Mouse (Mus musculus): Measurements from ENCODE around the gene Rpl36a. TPM values are rescaled to one million over a fixed set of nuclear protein-coding genes. Genes with fewer than 3 reads are reported as not detected.

The Rpl36a gene
- polyA plus RNA-seq, 1 experiment from 2014 or later, result 375 TPM

DNA sequence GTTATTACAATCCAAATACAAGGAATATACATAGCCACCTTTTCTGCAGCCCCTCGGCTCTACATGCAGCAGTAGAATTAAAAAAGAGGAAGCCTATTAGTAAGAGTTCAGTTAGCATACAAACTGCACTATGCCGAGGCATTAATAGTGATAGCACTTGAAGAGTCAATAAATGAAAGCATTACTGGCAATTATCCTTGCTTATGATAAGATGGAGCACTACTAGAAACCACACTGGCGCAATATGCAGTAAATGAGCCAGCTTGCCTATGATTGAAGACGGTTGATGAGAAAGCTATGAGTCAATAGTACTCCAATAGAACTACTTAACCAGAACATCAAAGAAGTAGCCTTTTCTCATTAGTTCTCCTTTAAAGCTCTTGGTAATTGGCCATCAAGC, 7.6 kb upstream of the Rpl36a start:
- no peak overlapping the region for H3K27ac ChIP-seq
- no peaks in the 10 kb centered on the region for H3K9me3 ChIP-seq
- no peaks in the 10 kb centered on the region for H3K36me3 ChIP-seq
- H3K27me3 ChIP-seq, result no peaks in the 10 kb centered on the region
- H3K4me3 ChIP-seq, result no peak overlapping the region
- H3K9ac ChIP-seq, result no peak overlapping the region
- ATAC-seq (ENCODE audit: borderline replicate concordance, extremely low read depth, low FRiP score, low TSS enrichment), result no peak
- no peak overlapping the region for H3K4me2 ChIP-seq
- H3K4me1 ChIP-seq, result no peaks in the 10 kb centered on the region
- 84% methylated on average over 4 of the region's 4 CpGs for WGBS

DNA sequence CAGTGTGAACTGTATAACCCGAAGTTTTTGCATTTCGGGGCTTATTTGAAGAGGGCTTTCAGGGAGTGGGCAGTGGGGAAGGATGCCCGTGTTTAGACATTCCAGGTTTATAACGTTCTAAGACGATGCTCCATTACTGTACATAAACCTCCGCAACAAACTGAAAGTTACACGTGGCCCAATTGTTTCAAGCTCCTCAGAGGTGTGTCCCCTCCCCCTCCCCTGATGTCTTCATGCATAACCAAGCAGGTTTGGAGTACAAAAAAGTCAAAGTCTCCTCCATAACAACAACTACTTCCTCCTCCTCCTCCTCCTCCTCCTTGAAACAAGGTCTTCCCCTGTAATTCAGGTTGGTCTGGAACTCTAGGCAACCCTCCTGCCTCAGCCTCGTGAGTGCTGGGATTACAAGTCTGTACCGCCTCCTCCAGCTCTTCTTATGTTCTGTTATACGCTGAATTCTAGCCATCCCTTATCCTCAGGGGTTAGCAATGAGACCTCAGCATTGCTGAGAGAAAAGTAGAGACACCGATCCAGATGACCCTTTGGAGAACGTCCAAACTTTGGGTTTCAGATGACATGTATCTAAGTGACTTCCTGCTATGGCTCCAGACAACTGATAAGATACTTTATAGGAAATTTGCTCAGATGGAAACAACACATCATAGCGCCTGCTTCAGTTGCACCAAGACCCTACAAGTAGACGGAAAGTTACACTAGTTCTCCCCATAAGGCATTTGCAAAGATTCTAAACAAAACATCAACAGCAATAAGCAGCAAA, 4.7 kb upstream of the Rpl36a start:
- Histone ChIP-seq H3K4me1 (no peaks in the 10 kb centered on the region; the same call in 1 of the 2 replicates), H3K4me3 (no peak overlapping the region), H3K9me3 (no peaks in the 10 kb centered on the region), H3K27ac (no peak overlapping the region), H3K36me3 (no peaks in the 10 kb centered on the region), H3K9ac (no peak overlapping the region), H3K4me2 (no peak overlapping the region), H3K27me3 (no peaks in the 10 kb centered on the region)
- 84% methylated on average over 14 of the region's 14 CpGs for WGBS
- no peak for ATAC-seq (ENCODE audit: borderline replicate concordance, extremely low read depth, low FRiP score, low TSS enrichment)

GRCm38 (mm10) chrX:134582270-134582669, 3.2 kb upstream of the Rpl36a start:
- Histone ChIP-seq H3K4me1 (no peaks in the 10 kb centered on the region; the same call in 1 of the 2 replicates), H3K9ac (no peak overlapping the region), H3K9me3 (no peaks in the 10 kb centered on the region), H3K36me3 (no peaks in the 10 kb centered on the region), H3K4me3 (no peak overlapping the region), H3K27ac (no peak overlapping the region), H3K4me2 (no peak overlapping the region), H3K27me3 (no peaks in the 10 kb centered on the region)
- no peak for ATAC-seq (ENCODE audit: borderline replicate concordance, extremely low read depth, low FRiP score, low TSS enrichment)
- 73% methylated on average over 10 of the region's 11 CpGs for WGBS

DNA sequence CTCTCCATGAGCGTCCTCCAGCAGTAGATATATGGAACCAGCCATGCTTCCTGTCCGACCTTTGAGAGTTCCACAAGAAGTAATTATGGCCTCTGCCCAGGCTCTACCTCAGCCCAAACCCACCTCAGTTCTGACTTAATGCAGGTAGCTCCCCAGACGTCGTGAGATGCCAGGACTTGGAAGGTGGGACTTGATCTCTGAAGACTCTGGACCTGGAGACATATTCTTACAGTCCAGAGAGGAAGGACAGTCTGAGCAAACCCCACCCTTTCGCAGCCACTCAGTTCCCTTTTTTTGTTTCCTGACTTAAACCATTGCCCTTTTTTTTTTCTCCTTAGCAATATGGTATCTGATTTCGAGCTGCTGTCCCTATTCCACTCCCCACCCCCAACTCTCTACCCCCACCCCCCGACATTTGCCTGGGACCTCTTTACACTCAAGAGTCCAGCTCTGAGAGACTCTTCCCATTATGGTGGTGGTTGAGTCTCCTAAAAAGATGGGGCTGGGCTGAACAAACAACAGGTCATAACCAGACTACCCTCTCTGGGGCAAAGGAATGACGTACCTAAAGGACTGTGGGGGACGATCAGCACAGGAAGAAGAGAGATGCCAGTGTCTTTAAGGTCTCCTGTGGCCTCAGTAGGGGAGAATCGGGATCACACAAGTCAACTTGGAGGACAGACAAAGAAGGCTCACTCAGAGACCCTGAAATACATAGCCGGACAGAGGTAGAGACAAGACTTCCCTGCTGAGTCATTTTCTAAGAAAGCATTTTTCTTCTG, 2.4 kb upstream of the Rpl36a start, which contains the start of gene Btk:
Btk (minus strand) TSS at position 683 of the 782 bp plus-strand sequence.
- H3K9me3 ChIP-seq, result no peaks in the 10 kb centered on the region
- WGBS, result 80% methylated on average over 11 of the region's 11 CpGs
- ATAC-seq (ENCODE audit: borderline replicate concordance, extremely low read depth, low FRiP score, low TSS enrichment), result no peak

DNA sequence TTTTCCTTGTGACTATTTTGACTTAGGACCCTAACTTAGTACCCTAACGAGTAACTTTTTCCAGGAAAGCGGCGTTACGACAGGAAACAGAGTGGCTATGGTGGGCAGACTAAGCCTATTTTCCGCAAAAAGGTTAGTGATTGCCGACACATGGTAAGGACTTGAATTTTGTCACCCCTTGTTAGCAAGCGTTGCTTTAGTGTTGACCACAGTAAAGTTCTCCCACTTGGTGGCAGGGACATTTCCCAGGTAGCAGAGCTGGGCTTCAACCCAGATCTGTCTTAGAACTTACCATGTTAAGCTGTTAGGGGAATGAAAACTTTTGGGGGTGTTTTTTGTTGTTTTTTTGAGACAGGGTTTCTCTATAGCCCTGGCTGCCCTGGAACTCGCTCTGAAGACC, 993 bp downstream of the Rpl36a start:
- Histone ChIP-seq H3K27ac (0 out of 2 replicates have a peak overlapping the region, but pooled peaks have one; percentile 86), H3K9me3 (no peaks in the 10 kb centered on the region), H3K36me3 (0 out of 2 replicates have a peak, but pooled peaks cover 10% of the 10 kb centered on the region), H3K4me3 (peak overlapping the region; percentile 53), H3K27me3 (no peaks in the 10 kb centered on the region), H3K4me2 (peak overlapping the region; percentile 58), H3K4me1 (no peaks in the 10 kb centered on the region; the same call in 1 of the 2 replicates), H3K9ac (peak overlapping the region; percentile 57)
- no peak for ATAC-seq (ENCODE audit: borderline replicate concordance, extremely low read depth, low FRiP score, low TSS enrichment)
- 43% methylated on average over 8 of the region's 8 CpGs for WGBS

More for the DNA sequence above, 2.4 kb upstream of the Rpl36a start, which contains the start of gene Btk:
- Histone ChIP-seq H3K4me3 (no peak within 1 kb of the TSS), H3K36me3 (0 out of 2 replicates have a peak, but pooled peaks cover 1% of the 10 kb centered on the region), H3K4me2 (no peak within 1 kb of the TSS), H3K27ac (no peak within 1 kb of the TSS), H3K4me1 (no peaks in the 10 kb centered on the region; the same call in 1 of the 2 replicates), H3K27me3 (no peaks in the 10 kb centered on the region), H3K9ac (no peak within 1 kb of the TSS)

- no peak for ATAC-seq (ENCODE audit: borderline replicate concordance, extremely low read depth, low FRiP score, low TSS enrichment)
- no peak overlapping the region for H3K4me2 ChIP-seq
- H3K27me3 ChIP-seq, result no peaks in the 10 kb centered on the region
- H3K9me3 ChIP-seq, result no peaks in the 10 kb centered on the region
- 80% methylated on average over 4 of the region's 4 CpGs for WGBS
- no peak overlapping the region for H3K27ac ChIP-seq
- H3K36me3 ChIP-seq, result 0 out of 2 replicates have a peak, but pooled peaks cover 10% of the 10 kb centered on the region
- no peaks in the 10 kb centered on the region; the same call in 1 of the 2 replicates for H3K4me1 ChIP-seq
- H3K9ac ChIP-seq, result no peak overlapping the region
- no peak overlapping the region for H3K4me3 ChIP-seq
These were observed 2.8 kb downstream of the Rpl36a start for GRCm38 (mm10) chrX:134588261-134588660.

DNA sequence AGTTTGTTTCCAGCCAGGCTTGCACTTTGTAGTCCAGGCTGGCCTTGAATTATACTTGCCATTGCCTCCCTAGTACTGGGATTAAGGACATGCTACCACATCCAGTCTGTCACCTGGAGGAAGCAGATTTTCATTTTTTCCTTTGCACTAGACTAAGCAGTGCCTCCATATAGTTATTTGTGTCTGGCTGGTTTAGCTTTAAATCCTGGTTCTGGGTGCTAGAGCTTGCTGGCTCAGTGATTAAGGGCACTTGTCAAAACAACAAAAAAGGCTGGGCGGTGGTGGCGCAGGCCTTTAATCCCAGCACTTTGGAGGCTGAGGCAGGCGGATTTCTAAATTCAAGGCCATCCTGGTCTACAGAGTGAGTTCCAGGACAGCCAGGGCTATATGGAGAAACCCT, 3.5 kb downstream of the Rpl36a start:
- H3K4me1 ChIP-seq, result no peaks in the 10 kb centered on the region; the same call in 1 of the 2 replicates
- H3K27me3 ChIP-seq, result no peaks in the 10 kb centered on the region
- WGBS, result 88% methylated on average over 3 of the region's 3 CpGs
- no peak for ATAC-seq (ENCODE audit: borderline replicate concordance, extremely low read depth, low FRiP score, low TSS enrichment)
- 0 out of 2 replicates have a peak, but pooled peaks cover 10% of the 10 kb centered on the region for H3K36me3 ChIP-seq
- H3K9me3 ChIP-seq, result no peaks in the 10 kb centered on the region
- no peak overlapping the region for H3K9ac ChIP-seq
- H3K27ac ChIP-seq, result no peak overlapping the region
- H3K4me2 ChIP-seq, result no peak overlapping the region
- no peak overlapping the region for H3K4me3 ChIP-seq

- H3K4me2 ChIP-seq, result no peak overlapping the region
- WGBS, result 36% methylated on average over 5 of the region's 5 CpGs
- 0 out of 2 replicates have a peak, but pooled peaks cover 10% of the 10 kb centered on the region for H3K36me3 ChIP-seq
- H3K27ac ChIP-seq, result no peak overlapping the region
- no peak for ATAC-seq (ENCODE audit: borderline replicate concordance, extremely low read depth, low FRiP score, low TSS enrichment)
- H3K4me1 ChIP-seq, result no peaks in the 10 kb centered on the region; the same call in 1 of the 2 replicates
- H3K27me3 ChIP-seq, result no peaks in the 10 kb centered on the region
- H3K9ac ChIP-seq, result no peak overlapping the region
- H3K4me3 ChIP-seq, result no peak overlapping the region
- H3K9me3 ChIP-seq, result no peaks in the 10 kb centered on the region
These were observed 4.4 kb downstream of the Rpl36a start for GRCm38 (mm10) chrX:134589836-134590235.

- Histone ChIP-seq H3K9me3 (no peaks in the 10 kb centered on the region), H3K27ac (peak overlapping the region; percentile 71; the same call in 1 of the 2 replicates), H3K4me3 (peak overlapping the region; percentile 52), H3K4me2 (peak overlapping the region; percentile 60), H3K36me3 (no peaks in the 10 kb centered on the region), H3K4me1 (peaks cover 5% of the 10 kb centered on the region; the same call in 1 of the 2 replicates), H3K27me3 (no peaks in the 10 kb centered on the region), H3K9ac (peak overlapping the region; percentile 42)
- no peak for ATAC-seq (ENCODE audit: borderline replicate concordance, extremely low read depth, low FRiP score, low TSS enrichment)
- 19% methylated on average over 10 of the region's 10 CpGs for WGBS
These were observed 14.6 kb downstream of the Rpl36a start for GRCm38 (mm10) chrX:134599922-134600565.

GRCm38 (mm10) chrX:134600659-134601379, 15.4 kb downstream of the Rpl36a start, which contains the start of the genes Gla and Hnrnph2:
Gla (minus strand) TSS chrX:134601125.
Hnrnph2 (plus strand) TSS chrX:134601179.
- peaks cover 5% of the 10 kb centered on the region; the same call in 1 of the 2 replicates for H3K4me1 ChIP-seq
- H3K36me3 ChIP-seq, result no peaks in the 10 kb centered on the region
- H3K4me2 ChIP-seq, result peak within 1 kb of the TSS; percentile 60
- H3K27me3 ChIP-seq, result no peaks in the 10 kb centered on the region
- H3K4me3 ChIP-seq, result peak within 1 kb of the TSS; percentile 52
- peak within 1 kb of the TSS; percentile 86 for H3K27ac ChIP-seq
- ATAC-seq (ENCODE audit: borderline replicate concordance, extremely low read depth, low FRiP score, low TSS enrichment), result peak; percentile 97
- H3K9ac ChIP-seq, result peak within 1 kb of the TSS; percentile 55
- 14% methylated on average over 33 of the region's 33 CpGs for WGBS
- H3K9me3 ChIP-seq, result no peaks in the 10 kb centered on the region

Measured in lung, embryonic 15.5 days (tissue).